Mouse (Mus musculus) kidney, adult 9 months (tissue): Measurements from ENCODE around the gene Ccdc103.
A peak's percentile ranks its signal among the peaks of the same experiment; 100 is the strongest.

Source experiments
- DNase-seq: peaks from one replicate; pipeline ENCODE4 v3.0.0; 2022

Gene Ccdc103

DNA sequence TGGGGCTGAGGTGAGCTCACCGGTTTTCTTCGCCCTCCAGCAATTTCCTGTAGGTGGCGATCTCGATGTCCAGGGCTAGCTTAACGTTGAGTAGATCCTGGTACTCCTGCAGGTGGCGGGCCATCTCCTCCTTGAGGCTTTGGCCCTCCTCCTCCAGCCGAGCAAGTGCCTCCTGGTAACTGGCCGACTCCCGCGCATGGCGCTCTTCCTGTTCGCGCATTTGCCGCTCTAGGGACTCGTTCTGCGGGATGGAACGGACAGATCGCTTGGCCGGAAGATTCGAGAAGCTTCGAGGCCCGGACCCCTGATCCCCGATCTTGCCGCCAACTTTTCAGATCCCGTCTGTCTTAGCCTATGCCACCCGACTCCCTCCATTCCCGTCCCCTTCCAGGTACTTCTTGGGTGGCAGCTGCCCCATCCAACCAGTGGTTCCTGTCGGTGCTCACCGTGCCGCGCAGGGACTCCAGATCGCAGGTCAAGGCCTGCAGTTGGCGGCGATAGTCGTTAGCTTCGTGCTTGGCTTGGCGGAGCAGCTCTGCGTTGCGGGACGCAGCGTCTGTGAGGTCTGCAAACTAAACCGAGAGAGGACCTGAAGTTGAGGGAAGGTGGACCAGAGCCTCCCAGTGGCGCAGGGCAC is 12.1 kb downstream of the Ccdc103 start:
- DNase-seq: peak; percentile 87

DNA sequence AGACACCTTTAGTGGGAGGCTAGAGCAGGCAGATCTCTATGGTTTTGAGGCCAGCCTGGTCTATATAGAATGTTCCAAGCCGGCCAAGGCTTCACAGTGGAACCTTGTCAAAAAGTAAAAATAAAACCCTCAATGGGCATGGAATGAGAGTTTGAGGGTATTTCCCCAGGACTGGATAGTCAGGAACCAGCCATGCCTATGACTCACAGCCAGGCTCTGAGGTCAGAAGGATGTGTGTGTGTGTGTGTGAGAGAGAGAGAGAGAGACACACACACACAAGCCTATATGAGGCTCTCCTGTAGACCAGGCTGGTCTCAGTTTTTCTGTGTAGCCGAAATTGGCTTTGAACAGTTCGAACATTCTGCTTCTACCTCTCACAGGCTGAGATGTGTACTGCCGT is 13.7 kb downstream of the Ccdc103 start:
- no peak for DNase-seq

DNA sequence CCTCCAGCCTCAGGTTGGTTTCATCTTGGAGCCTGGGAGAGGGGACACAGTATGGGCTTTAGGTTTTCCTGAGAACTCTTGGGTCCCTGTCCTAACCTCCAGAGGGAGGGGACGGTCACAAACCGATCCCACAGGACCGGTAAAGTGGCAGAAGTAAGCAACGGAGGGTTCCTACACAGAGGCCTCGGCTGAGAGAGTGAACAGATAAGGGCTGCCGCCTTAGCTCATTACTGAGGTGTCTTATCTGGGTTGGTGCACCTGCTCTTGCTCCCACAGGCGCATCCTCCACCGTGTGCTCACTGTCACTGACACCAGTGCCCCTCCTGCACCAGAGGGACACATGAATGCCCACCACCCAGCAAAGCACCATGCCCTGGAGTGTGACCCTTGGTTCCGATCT is 14.8 kb downstream of the Ccdc103 start:
- no peak for DNase-seq

DNA sequence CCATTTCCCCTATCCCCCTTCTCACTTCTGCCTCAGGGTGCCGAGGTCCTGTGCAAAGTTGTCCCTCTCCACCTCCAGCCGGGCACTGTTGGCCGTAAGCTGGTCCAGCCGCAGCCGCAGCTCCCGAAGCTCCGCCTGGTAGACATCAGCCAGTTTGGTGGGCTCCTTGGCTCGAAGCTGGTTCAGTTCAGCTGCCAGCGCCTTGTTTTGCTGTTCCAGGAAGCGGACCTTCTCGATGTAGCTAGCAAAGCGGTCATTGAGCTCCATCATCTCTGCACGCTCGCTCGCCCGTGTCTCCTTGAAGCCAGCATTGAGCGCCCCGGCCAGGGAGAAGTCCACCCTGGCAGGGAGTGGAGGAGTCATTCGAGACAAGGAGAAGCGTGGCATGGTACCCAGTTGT is 15.6 kb downstream of the Ccdc103 start:
- no peak for DNase-seq

DNA sequence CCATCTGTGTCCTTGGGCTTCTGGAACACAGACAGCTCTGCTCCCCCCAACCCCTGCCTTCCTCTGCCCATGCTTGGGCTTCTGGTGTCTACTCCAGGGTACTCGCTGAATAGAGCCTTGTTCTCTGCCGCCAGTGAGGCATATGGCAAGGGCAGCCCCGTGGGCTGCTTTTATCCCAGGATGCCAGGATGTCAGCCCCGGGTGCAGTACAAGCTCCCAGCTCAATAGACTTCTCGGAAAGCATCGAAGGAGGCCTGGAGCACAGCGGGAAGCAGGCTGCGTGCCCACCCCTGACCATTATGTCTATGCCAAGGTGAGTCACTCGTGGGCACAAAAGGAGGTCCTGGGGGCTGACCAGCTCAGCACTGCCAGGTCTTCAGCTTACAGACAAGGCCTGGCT is 17.4 kb downstream of the Ccdc103 start:
- DNase-seq: no peak

DNA sequence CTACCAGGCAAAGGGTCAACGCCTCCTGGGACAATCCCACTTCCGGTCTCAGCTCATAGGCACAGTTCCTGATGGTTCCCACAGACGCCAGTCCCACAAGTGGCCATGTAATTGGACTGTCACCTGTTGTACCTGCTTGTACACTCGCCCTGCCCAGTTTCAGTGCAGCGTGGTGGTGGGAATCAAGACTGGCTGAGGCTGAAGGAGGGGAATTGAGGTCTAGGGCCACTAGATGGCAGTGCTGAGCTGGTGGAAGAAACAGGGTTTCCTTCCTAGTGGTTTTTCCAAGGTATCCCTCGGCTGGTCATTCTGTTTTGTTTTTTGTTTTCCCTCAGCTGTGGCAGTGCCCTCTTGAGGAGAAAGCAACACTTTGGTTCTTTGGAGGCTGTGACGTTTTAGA is 19.8 kb downstream of the Ccdc103 start, which contains the start of gene Gfap:
Gene Gfap, minus strand, starts transcription at position 150 of the 400 bp plus-strand sequence.
- peak; percentile 73 for DNase-seq

DNA sequence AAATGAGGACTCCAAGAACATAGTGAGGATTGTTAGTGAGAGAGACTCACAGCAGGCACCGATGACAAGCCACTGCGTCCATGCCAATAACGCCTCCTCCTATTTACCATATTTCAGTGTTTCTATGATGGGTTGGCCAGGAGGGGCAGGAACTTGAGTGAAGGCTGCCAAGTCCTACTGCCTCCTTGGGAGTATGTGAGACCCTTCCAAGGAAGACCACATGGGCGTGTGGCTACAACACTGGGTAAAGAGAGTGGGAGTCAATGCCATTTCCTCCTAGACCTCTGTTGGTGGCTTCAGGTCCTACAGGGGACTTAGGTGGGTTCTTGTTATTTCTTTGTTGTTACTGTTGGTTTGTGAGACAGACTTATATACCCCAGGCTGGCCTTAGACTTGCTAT is 20.2 kb downstream of the Ccdc103 start:
- DNase-seq: no peak

DNA sequence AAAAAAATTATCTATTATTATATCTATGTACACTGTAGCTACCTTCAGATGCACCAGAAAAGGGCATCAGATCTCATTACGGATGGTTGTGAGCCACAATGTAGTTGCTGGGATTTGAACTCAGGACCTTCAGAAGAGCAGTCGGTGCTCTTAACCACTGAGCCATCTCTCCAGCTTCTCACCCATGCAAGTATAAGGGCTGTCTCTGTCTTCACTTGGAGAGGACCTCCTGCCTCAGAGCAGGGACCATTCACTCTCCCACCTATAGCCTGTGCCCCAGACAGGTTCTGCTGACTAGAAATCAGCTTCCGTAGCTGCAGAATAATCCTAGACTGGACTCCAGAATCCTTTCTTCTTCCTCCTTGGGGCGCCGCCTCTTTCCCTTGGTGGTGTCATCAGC is 21.1 kb downstream of the Ccdc103 start:
- no peak for DNase-seq

DNA sequence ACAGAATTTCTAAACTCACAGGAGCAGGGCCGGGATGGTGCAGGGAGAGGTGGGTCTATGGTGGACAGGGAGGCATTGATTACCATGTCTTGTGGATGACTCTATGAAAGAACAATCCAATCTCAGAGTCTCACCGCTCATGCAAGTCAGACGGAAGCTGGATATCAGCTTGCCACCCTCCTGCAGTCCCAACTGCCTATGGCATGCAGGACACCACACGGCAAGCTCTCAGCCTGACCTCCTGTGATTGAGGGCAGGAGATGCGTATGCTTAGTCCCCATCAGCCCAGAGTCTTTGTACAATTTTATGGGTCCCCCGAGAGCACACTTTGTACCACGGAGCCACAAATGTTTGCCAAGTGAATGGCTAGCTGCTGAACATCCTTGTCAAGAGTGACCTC is 22.6 kb downstream of the Ccdc103 start:
- DNase-seq: no peak

DNA sequence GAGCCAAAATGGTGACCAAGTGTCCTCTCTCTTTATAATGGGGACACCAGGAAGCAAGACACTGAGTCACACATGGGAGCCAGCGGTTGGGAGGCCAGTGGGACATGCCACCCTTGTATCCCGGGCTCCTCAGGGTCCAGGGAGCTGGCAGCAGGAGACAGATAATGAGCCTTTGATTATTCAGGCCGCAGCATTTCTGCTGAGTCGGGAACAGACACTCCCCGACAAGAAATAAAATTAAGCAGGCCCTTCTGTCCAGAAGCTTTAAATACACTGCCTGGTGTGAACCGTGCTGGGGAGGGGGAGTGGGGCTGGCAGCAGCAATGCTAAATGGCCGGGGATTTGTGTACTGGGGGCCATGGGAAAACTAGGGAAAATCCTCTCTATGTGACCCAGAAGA is 30.4 kb downstream of the Ccdc103 start:
- DNase-seq: no peak

DNA sequence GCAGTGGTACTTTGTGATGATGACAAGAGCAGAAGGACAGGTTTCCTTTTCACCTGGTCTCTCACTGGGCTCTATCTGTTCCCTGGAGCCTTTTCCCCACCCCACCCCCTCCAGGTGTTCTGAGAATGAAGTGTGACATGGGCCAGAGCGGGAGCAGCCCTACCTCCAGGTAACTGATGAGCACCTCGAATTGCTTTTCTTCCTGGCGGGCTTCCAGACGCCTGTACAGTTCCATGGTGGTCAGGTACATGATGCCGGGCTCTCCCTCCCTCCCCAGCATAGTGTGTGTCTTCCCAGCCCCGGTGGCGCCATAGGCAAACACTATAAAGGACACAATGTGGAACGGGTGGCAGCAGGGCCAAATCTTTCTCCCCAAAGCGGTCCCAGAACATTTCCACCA is 34.4 kb downstream of the Ccdc103 start:
- DNase-seq: no peak

DNA sequence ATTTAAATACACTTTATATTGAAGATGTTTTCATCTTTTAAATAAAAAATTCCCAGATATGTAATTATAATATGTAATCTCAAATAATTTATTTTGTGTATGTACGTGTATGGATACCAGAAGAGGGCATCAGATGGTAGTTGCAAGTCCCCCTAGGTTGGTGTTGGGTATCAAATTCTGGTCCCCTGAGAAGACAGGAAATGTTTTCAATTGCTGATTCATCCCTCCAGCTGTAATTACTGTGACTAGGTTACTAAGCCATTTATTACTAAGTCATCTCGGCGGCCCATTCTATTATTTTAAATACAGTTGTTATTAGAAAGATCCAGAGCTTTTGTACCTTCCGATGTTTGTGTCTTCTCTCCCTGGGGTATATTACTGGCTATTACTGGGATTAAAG is 37.1 kb downstream of the Ccdc103 start:
- no peak for DNase-seq

DNA sequence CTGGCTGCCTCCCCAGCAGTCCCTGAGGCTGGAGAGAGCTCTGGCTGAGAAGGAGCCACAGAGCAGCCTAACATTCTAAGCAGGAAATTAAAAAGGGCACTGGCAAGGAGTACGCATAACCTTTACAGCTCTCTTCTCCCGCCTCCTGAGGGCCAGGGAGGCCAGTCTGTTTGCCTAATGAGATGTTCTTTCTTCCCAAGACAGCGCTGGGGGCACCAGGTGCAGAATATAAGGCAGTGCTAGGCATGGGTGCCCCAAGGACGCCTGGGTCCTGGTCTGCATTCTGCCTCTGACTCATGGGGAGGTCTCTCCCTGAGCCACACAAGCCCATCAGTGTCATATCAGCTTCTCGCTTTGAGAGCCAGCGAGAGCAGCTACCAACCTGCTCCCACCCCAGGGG is 40.5 kb downstream of the Ccdc103 start:
- no peak for DNase-seq

DNA sequence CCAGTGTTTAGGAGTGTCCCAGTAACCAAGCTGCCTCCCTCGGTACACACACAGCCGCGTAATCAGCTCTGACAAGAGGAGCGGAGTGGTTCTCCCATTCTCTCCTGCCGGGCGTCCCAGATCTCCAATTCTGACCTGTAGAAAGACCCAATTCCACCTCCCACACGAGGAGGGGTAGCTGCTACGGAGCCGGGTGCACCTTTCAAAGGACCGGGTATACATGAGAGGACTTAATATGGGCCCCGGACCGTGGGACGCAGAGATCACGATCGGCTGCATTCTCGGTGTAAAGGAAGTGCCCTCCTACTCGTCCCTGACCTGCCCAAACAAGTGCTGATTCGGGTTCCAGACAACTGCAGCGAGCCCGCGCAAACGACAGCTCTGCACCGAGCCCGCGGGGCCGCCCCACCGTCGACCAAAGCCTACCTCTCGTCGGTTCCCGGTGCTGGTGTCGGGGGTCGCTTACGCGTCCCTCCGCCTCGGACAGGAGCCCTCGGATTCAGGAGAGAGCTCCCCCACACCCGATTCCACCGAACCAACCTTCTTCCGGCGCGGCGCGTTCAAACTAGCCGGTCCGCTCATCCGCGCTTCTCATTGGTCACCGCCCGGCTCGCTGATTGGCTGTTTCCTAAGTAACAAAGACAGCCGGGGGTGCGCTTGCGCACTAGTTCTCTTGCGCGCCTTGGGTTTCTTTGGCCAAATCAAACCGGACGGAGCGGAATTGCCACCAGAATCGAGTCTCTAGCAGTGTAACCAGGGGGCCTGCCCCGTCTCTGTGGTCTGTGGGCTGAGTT is 43.8 kb downstream of the Ccdc103 start, which contains the start of gene Kif18b:
Gene Kif18b, minus strand, starts transcription at position 568 of the 794 bp plus-strand sequence.
- peak; percentile 95 for DNase-seq

DNA sequence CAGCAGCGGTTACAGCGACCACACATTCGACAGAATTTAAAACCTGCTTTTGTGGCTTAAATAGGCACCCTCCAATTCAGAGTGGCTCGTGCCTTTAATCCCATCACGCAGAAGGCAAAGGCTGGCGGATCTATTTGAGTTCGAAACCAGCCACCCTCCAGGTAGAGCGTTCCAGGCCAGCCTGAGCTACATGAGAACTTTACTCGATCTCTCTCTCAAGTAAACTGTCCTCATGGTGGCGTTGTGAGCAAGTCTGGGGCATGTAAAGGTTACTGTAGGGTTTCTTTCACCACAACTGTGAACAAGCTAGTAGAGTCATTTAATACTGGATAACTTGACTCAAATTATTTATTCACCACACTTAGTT is 44.3 kb downstream of the Ccdc103 start:
- DNase-seq: no peak

DNA sequence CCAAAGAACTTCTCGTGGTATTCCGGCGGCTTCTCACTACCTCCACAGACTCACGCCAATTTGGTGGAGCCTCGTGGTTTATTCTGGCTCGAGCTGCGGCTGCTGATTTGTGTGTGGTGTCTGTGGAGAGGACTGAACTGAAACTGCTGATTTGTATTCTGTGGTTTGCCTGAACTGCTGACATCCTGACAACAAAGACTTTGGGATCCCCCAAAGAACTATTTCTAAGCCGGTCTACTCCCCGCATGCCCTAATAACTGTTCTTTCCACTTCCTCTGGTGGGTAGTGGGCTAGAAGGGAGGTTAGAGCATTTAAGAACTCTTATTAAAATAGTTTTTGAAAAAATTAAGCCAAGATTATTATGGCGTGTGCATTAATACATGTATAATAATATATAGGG is 49.7 kb downstream of the Ccdc103 start:
- no peak for DNase-seq
